Mouse (Mus musculus) MEL (cell line): ENCODE results near the gene Upk3a. TPM values are rescaled to one million over a fixed set of nuclear protein-coding genes. Genes with fewer than 3 reads are reported as not detected.

ENCODE experiments used
- DNase-seq: peaks from one replicate; pipeline ENCODE4 v3.0.0; 2011; ENCODE audit warnings: low read depth, low spot score
- H3K27ac ChIP-seq: 2 replicates; pipeline ENCODE4 v1.5.1; 2012; ENCODE audit warnings: low read depth, mild to moderate bottlenecking, control low read depth, low read length, moderate library complexity; ENCODE audit not compliant: control insufficient read depth
- H3K27me3 ChIP-seq, 2 experiments: fragments of 150-350 bp in 1 of 2; sonication (generic) in 1 of 2; 2 replicates each; pipeline ENCODE4 v1.6.1; 2012; ENCODE audit warnings: low read length in 2 of 2, mild to moderate bottlenecking in 2 of 2, improper control_type of control experiment in 1 of 2, moderate library complexity in 1 of 2; ENCODE audit not compliant: insufficient read depth in 2 of 2, control insufficient read depth in 1 of 2
- H3K36me3 ChIP-seq, 2 experiments: 2 replicates each; pipeline ENCODE4 v1.6.1; 2012 to 2014; ENCODE audit warnings: low read length in 2 of 2, improper control_type of control experiment in 1 of 2, inconsistent platforms in 1 of 2, mild to moderate bottlenecking in 1 of 2; ENCODE audit not compliant: insufficient read depth in 2 of 2, control insufficient read depth in 1 of 2
- H3K4me1 ChIP-seq, 2 experiments: fragments of 150-350 bp in 1 of 2; sonication (generic) in 1 of 2; 2 replicates each; pipeline ENCODE4 v1.6.1; 2012; ENCODE audit warnings: low read length in 2 of 2, improper control_type of control experiment in 1 of 2, mild to moderate bottlenecking in 1 of 2; ENCODE audit not compliant: insufficient read depth in 2 of 2, control insufficient read depth in 1 of 2
- H3K4me3 ChIP-seq, 2 experiments: fragments of 150-350 bp in 1 of 2; sonication (generic) in 1 of 2; 2 replicates each; pipeline ENCODE4 v1.5.1; 2012; ENCODE audit warnings: low read depth in 2 of 2, low read length in 2 of 2, mild to moderate bottlenecking in 2 of 2, moderate library complexity in 2 of 2, control low read depth in 1 of 2, improper control_type of control experiment in 1 of 2; ENCODE audit not compliant: control insufficient read depth in 1 of 2, insufficient read depth in 1 of 2
- H3K79me2 ChIP-seq: 2 replicates; pipeline ENCODE4 v1.6.1; 2012; ENCODE audit warnings: mild to moderate bottlenecking, low read length, moderate library complexity; ENCODE audit not compliant: control insufficient read depth, poor library complexity, insufficient read depth
- H3K9ac ChIP-seq: 2 replicates; pipeline ENCODE4 v1.6.1; 2012; ENCODE audit warnings: low read depth, mild to moderate bottlenecking, control low read depth, low read length, moderate library complexity; ENCODE audit not compliant: control insufficient read depth, poor library complexity, severe bottlenecking
- H3K9me3 ChIP-seq: fragments of 150-350 bp; sonication (generic); replicated peaks from 2 replicates; pipeline ENCODE4 v1.6.1; 2012; ENCODE audit warnings: mild to moderate bottlenecking, low read length, improper control_type of control experiment, moderate library complexity; ENCODE audit not compliant: insufficient read depth
- BHLHE40 ChIP-seq: IDR thresholded peaks from 2 replicates; pipeline ENCODE4 v1.6.1; 2012; ENCODE audit warnings: low read depth, mild to moderate bottlenecking, inconsistent platforms, low read length, improper control_type of control experiment, borderline replicate concordance
- CHD2 ChIP-seq: IDR thresholded peaks from 2 replicates; pipeline ENCODE4 v1.6.1; 2011; ENCODE audit warnings: low read length, improper control_type of control experiment
- CTCF ChIP-seq, 3 experiments: IDR thresholded peaks in 2 of 3; conservative IDR thresholded peaks in 1 of 3; 2 replicates each; pipeline ENCODE4 v1.5.1; 2011 to 2012; ENCODE audit warnings: low read length in 3 of 3, low read depth in 2 of 3, mild to moderate bottlenecking in 2 of 3, improper control_type of control experiment in 1 of 3, inconsistent platforms in 1 of 3, mixed read lengths in 1 of 3, moderate library complexity in 1 of 3; ENCODE audit not compliant: control insufficient read depth in 1 of 3, insufficient read depth in 1 of 3, poor library complexity in 1 of 3, severe bottlenecking in 1 of 3
- E2F4 ChIP-seq: IDR thresholded peaks from 2 replicates; pipeline ENCODE4 v1.6.1; 2011; ENCODE audit warnings: low read depth, low read length, improper control_type of control experiment, borderline replicate concordance
- ELF1 ChIP-seq: IDR thresholded peaks from 2 replicates; pipeline ENCODE4 v1.6.1; 2014; ENCODE audit warnings: low read depth, mild to moderate bottlenecking, inconsistent platforms, low read length, improper control_type of control experiment, moderate library complexity
- ETS1 ChIP-seq: IDR thresholded peaks from 2 replicates; pipeline ENCODE4 v1.6.1; 2012; ENCODE audit warnings: low read depth, mild to moderate bottlenecking, inconsistent platforms, low read length, improper control_type of control experiment, moderate library complexity
- GATA1 ChIP-seq: IDR thresholded peaks from 2 replicates; pipeline ENCODE4 v1.6.1; 2011; ENCODE audit warnings: low read depth, low read length, improper control_type of control experiment
- JUND ChIP-seq: IDR thresholded peaks from 2 replicates; pipeline ENCODE4 v1.6.1; 2011; ENCODE audit warnings: low read depth, mild to moderate bottlenecking, improper control_type of control experiment, low read length
- MAX ChIP-seq: IDR thresholded peaks from 2 replicates; pipeline ENCODE4 v1.6.1; 2011; ENCODE audit warnings: low read length, improper control_type of control experiment
- MYB ChIP-seq: IDR thresholded peaks from 2 replicates; pipeline ENCODE4 v1.6.1; 2011; ENCODE audit warnings: mild to moderate bottlenecking, low read depth, low read length, improper control_type of control experiment
- MYC ChIP-seq: IDR thresholded peaks from 2 replicates; pipeline ENCODE4 v1.6.1; 2011; ENCODE audit warnings: low read depth, mild to moderate bottlenecking, low read length, improper control_type of control experiment, moderate library complexity
- NELFE ChIP-seq: IDR thresholded peaks from 2 replicates; pipeline ENCODE4 v1.6.1; 2011; ENCODE audit warnings: low read depth, low read length, improper control_type of control experiment
- POLR2A ChIP-seq, 2 experiments: IDR thresholded peaks; 2 replicates each; pipeline ENCODE4 v1.6.1; 2011 to 2012; ENCODE audit warnings: low read length in 2 of 2, mild to moderate bottlenecking in 2 of 2, control low read depth in 1 of 2, improper control_type of control experiment in 1 of 2, low read depth in 1 of 2, moderate library complexity in 1 of 2; ENCODE audit not compliant: control insufficient read depth in 1 of 2, insufficient read depth in 1 of 2, poor library complexity in 1 of 2
- POLR2AphosphoS2 ChIP-seq: IDR thresholded peaks from 2 replicates; pipeline ENCODE4 v1.6.1; 2011; ENCODE audit warnings: low read length, improper control_type of control experiment
- RAD21 ChIP-seq: IDR thresholded peaks from 2 replicates; pipeline ENCODE4 v1.6.1; 2011; ENCODE audit warnings: mild to moderate bottlenecking, low read depth, low read length, improper control_type of control experiment
- SIN3A ChIP-seq: IDR thresholded peaks from 2 replicates; pipeline ENCODE4 v1.6.1; 2012; ENCODE audit warnings: low read length, improper control_type of control experiment, inconsistent platforms
- SMC3 ChIP-seq: IDR thresholded peaks from 2 replicates; pipeline ENCODE4 v1.6.1; 2011; ENCODE audit warnings: low read depth, low read length, improper control_type of control experiment
- TBP ChIP-seq: IDR thresholded peaks from 2 replicates; pipeline ENCODE4 v1.8.0; 2011; ENCODE audit warnings: low read depth, low read length, improper control_type of control experiment
- ZC3H11A ChIP-seq: IDR thresholded peaks from 2 replicates; pipeline ENCODE4 v1.6.1; 2012; ENCODE audit warnings: low read depth, mild to moderate bottlenecking, inconsistent platforms, low read length, improper control_type of control experiment
- ZKSCAN1 ChIP-seq: IDR thresholded peaks from 2 replicates; pipeline ENCODE4 v1.6.1; 2012; ENCODE audit warnings: low read depth, mild to moderate bottlenecking, inconsistent platforms, low read length, improper control_type of control experiment, moderate library complexity
- ZMIZ1 ChIP-seq: IDR thresholded peaks from 2 replicates; pipeline ENCODE4 v1.6.1; 2012; ENCODE audit warnings: low read depth, mild to moderate bottlenecking, inconsistent platforms, low read length, improper control_type of control experiment, moderate library complexity
- ZNF384 ChIP-seq: IDR thresholded peaks from 2 replicates; pipeline ENCODE4 v1.6.1; 2012; ENCODE audit warnings: low read depth, mild to moderate bottlenecking, inconsistent platforms, low read length, improper control_type of control experiment
- polyA plus RNA-seq, 2 experiments: library from polyadenylated mRNA; stranded (reverse) in 1 of 2; unstranded in 1 of 2; fragments of >175 nt in 1 of 2; fragments of >200 nt in 1 of 2; gene quantifications; 2 replicates each; pipeline versions ENCODE4 v1.2.1 to v1.2.4; 2012; ENCODE audit warnings: low replicate concordance in 2 of 2, low read depth in 1 of 2; ENCODE audit not compliant: insufficient read length in 2 of 2, insufficient read depth in 1 of 2, missing spikeins in 1 of 2
- total RNA-seq: library from RNA; depleted of rRNA; stranded (reverse); fragments of 300-350 nt; gene quantifications from 2 replicates; pipeline ENCODE4 v1.2.3, GENCODE M21; 2012

The Upk3a gene
- total and polyA plus RNA-seq, 3 experiments = not detected

DNA sequence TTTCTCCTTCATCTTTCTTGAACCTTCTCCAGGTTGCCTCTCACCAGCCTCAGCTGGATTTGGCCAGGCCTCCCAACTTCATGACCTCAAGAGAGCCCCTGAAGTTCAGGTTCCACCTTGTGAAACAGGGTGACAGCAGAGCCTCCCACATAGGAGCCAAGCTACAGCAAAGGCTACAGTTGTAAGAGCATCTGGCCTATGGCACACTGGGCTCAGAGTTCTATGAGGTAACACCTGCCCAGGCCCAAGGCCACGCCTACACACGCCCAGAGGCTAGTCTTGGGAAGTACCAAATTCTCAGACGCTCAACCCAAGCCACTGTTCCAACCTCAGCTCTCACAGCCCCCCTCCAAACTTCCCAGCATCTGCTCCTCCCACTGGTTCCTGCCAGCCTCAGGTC, 34.1 kb upstream of the Upk3a start:
- H3K36me3 ChIP-seq = peaks cover 0 to 7% of the 10 kb centered on the region in 2 experiments; a peak in 2 of 4 replicates
- peaks cover 5% of the 10 kb centered on the region for H3K79me2 ChIP-seq
- H3K9ac ChIP-seq = no peak overlapping the region
- H3K9me3 ChIP-seq = no peaks in the 10 kb centered on the region
- H3K27ac ChIP-seq = no peak overlapping the region
- DNase-seq = no peak
- no peaks in the 10 kb centered on the region for H3K27me3 ChIP-seq
- TF ChIP-seq CHD2 (no peak), SMC3 (no peak), ZNF384 (no peak), GATA1 (no peak), ZMIZ1 (no peak), ZKSCAN1 (no peak), E2F4 (no peak), RAD21 (no peak), ELF1 (no peak), MYB (no peak)
- H3K4me3 ChIP-seq = no peak overlapping the region
- H3K4me1 ChIP-seq = peaks cover 0 to 10% of the 10 kb centered on the region in 2 experiments; a peak in 2 of 4 replicates

GRCm38 (mm10) chr15:84983721-84984120, 33.2 kb upstream of the Upk3a start:
- Histone ChIP-seq H3K36me3 (peaks cover 0 to 7% of the 10 kb centered on the region in 2 experiments; a peak in 2 of 4 replicates), H3K27ac (no peak overlapping the region), H3K79me2 (peaks cover 5% of the 10 kb centered on the region), H3K27me3 (no peaks in the 10 kb centered on the region), H3K4me3 (no peak overlapping the region), H3K4me1 (peaks cover 0 to 14% of the 10 kb centered on the region in 2 experiments; a peak in 2 of 4 replicates), H3K9me3 (no peaks in the 10 kb centered on the region), H3K9ac (no peak overlapping the region)
- no peak for TF ChIP-seq ETS1
- no peak for TF ChIP-seq MYC
- TF ChIP-seq NELFE = no peak
- TF ChIP-seq ZMIZ1 = no peak
- TF ChIP-seq POLR2A (IDR thresholded peaks at IDR 0.05; ENCODE audit: control insufficient read depth in 1 of 2, insufficient read depth in 1 of 2, low read depth in 1 of 2, low read length in 2 of 2, poor library complexity in 1 of 2) = no peak
- no peak for TF ChIP-seq BHLHE40
- DNase-seq = no peak

- Histone ChIP-seq H3K9me3 (no peaks in the 10 kb centered on the region), H3K9ac (no peak overlapping the region), H3K27ac (no peak overlapping the region), H3K79me2 (peaks cover 5% of the 10 kb centered on the region), H3K36me3 (peaks cover 0 to 7% of the 10 kb centered on the region in 2 experiments; a peak in 2 of 4 replicates), H3K27me3 (no peaks in the 10 kb centered on the region), H3K4me1 (peaks cover 0 to 14% of the 10 kb centered on the region in 2 experiments; a peak in 2 of 4 replicates), H3K4me3 (no peak overlapping the region)
- TF ChIP-seq MAX (no peak), POLR2AphosphoS2 (no peak), SIN3A (no peak), JUND (no peak), RAD21 (no peak), ZC3H11A (no peak), CTCF (IDR thresholded peaks at IDR 0.05 in 2 of 3, conservative IDR thresholded peaks at IDR 0.05 in 1 of 3; ENCODE audit: control insufficient read depth in 1 of 3, insufficient read depth in 1 of 3, low read depth in 2 of 3, low read length in 3 of 3, poor library complexity in 1 of 3, severe bottlenecking in 1 of 3) (no peak), TBP (no peak)
- no peak for DNase-seq
These were observed 31.3 kb upstream of the Upk3a start for GRCm38 (mm10) chr15:84985516-84986160.
